Mouse (Mus musculus) limb, embryonic 14.5 days (tissue): Measurements from ENCODE around the gene Klf17. TPM values are rescaled to one million over a fixed set of nuclear protein-coding genes. Genes with fewer than 3 reads are reported as not detected.
"Not testable (repeated sequence)": the region's sequence is repeated elsewhere in the genome, so short reads cannot be mapped to it uniquely, and the experiment has no call there.

ENCODE experiments used
- ATAC-seq: fragments of 200-750 bp; cut with Nextera tagmentation; 2 replicates; pipeline ENCODE4 v1.8.0; 2017; ENCODE audit warnings: low read depth, moderate number of reproducible peaks, moderate TSS enrichment; ENCODE audit not compliant: low FRiP score
- DNase-seq: peaks from one replicate; pipeline ENCODE4 v3.0.0-alpha.2; 2015; ENCODE audit warnings: low spot score
- H3K27ac ChIP-seq: fragments of 300-500 bp; sonication (generic); replicated peaks from 2 replicates; pipeline ENCODE4 v1.5.1; 2014; ENCODE audit warnings: low read depth, mild to moderate bottlenecking, low read length, moderate library complexity, mixed read lengths
- H3K27me3 ChIP-seq: fragments of 300-500 bp; sonication (generic); 2 replicates; pipeline ENCODE4 v1.6.1; 2014; ENCODE audit warnings: low read length, mixed read lengths; ENCODE audit not compliant: control insufficient read depth, insufficient read depth
- H3K36me3 ChIP-seq: fragments of 300-500 bp; sonication (generic); 2 replicates; pipeline ENCODE4 v1.6.1; 2014; ENCODE audit warnings: mild to moderate bottlenecking, low read length, moderate library complexity, mixed read lengths; ENCODE audit not compliant: control insufficient read depth, insufficient read depth
- H3K4me1 ChIP-seq: fragments of 300-500 bp; sonication (generic); 2 replicates; pipeline ENCODE4 v1.6.1; 2014; ENCODE audit warnings: antibody characterized with exemption, low read length, mixed read lengths; ENCODE audit not compliant: control insufficient read depth, insufficient read depth
- H3K4me2 ChIP-seq: fragments of 300-500 bp; sonication (generic); replicated peaks from 2 replicates; pipeline ENCODE4 v1.6.1; 2014; ENCODE audit warnings: low read depth, mild to moderate bottlenecking, low read length, moderate library complexity; ENCODE audit not compliant: severe bottlenecking
- H3K4me3 ChIP-seq: fragments of 300-500 bp; sonication (generic); replicated peaks from 2 replicates; pipeline ENCODE4 v1.5.1; 2014; ENCODE audit warnings: low read length
- H3K9ac ChIP-seq: fragments of 300-500 bp; sonication (generic); 2 replicates; pipeline ENCODE4 v1.6.1; 2014; ENCODE audit warnings: mild to moderate bottlenecking, low read depth, low read length, moderate library complexity; ENCODE audit not compliant: severe bottlenecking
- H3K9me3 ChIP-seq: fragments of 300-500 bp; sonication (generic); 2 replicates; pipeline ENCODE4 v1.6.1; 2016; ENCODE audit warnings: low read length; ENCODE audit not compliant: control insufficient read depth
- POLR2A ChIP-seq: fragments of 200-500 bp; IDR thresholded peaks from 2 replicates; pipeline ENCODE4 v1.8.0; 2012; ENCODE audit warnings: inconsistent platforms, mild to moderate bottlenecking, moderate library complexity, borderline replicate concordance; ENCODE audit not compliant: insufficient read depth, insufficient read length; ENCODE audit errors: extremely low read depth
- WGBS: fragments of 180-500 bp; shearing (Covaris S2); extraction: QIAGEN DNeasy Blood & Tissue Kit; methylation state at CpG from one replicate; pipeline ENCODE4 v1.1.7; 2014; 5-methylcytosine and 5-hydroxymethylcytosine counted together
- polyA plus RNA-seq, 2 experiments: library from polyadenylated mRNA; depleted of rRNA in 1 of 2; stranded (reverse) in 1 of 2; unstranded in 1 of 2; fragments of >200 nt; fragmentation: Nextera tagmentation in 1 of 2; extraction: Ambion mirVana in 1 of 2; gene quantifications; 2 replicates each; pipeline versions ENCODE4 v1.2.1 to v1.2.3; 2012 to 2014

The Klf17 gene
- polyA plus RNA-seq, 2 experiments, result not detected

- no peak for ATAC-seq
- no peaks in the 10 kb centered on the region for H3K27me3 ChIP-seq
- TF ChIP-seq POLR2A, result no peak
- no peak overlapping the region for H3K27ac ChIP-seq
- 91% methylated on average over 5 of the region's 5 CpGs for WGBS
- no peaks in the 10 kb centered on the region for H3K9me3 ChIP-seq
- no peak overlapping the region for H3K9ac ChIP-seq
- H3K36me3 ChIP-seq, result no peaks in the 10 kb centered on the region
- DNase-seq, result no peak
- H3K4me2 ChIP-seq, result no peak overlapping the region
- H3K4me1 ChIP-seq, result no peaks in the 10 kb centered on the region
- no peak overlapping the region for H3K4me3 ChIP-seq
Observed at GRCm38 (mm10) chr4:117760151-117760550, 5.3 kb downstream of the Klf17 start.

- not testable (repeated sequence) for H3K27me3 ChIP-seq, ATAC-seq, H3K4me2 ChIP-seq, H3K9me3 ChIP-seq, H3K4me1 ChIP-seq, H3K36me3 ChIP-seq, H3K4me3 ChIP-seq, H3K27ac ChIP-seq, DNase-seq, H3K9ac ChIP-seq
- 80% methylated on average over 5 of the region's 5 CpGs for WGBS
Observed at GRCm38 (mm10) chr4:117752469-117752868, 13.0 kb downstream of the Klf17 start.

DNA sequence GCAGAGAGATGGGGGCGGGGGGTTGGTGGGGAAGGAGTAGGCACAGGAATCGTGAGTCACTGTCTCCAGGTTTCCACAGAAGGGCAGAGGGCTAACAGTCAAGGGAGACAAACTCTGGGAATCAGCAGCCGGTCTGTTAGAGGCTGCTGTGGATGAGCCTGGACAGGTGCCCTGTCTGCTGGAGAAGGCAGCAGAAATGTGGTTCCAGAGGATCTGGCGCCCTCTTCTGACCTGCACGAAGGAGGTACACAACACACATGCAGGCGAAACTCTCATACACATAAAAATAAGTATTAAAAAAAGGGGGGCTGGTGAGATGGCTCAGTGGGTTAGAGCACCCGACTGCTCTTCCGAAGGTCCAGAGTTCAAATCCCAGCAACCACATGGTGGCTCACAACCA lies 27.9 kb downstream of the Klf17 start:
- no peaks in the 10 kb centered on the region for H3K9me3 ChIP-seq
- no peak overlapping the region for H3K4me2 ChIP-seq
- H3K4me1 ChIP-seq, result no peaks in the 10 kb centered on the region
- no peaks in the 10 kb centered on the region for H3K27me3 ChIP-seq
- DNase-seq, result no peak
- ATAC-seq, result no peak
- H3K9ac ChIP-seq, result no peak overlapping the region
- 39% methylated on average over 8 of the region's 8 CpGs for WGBS
- H3K4me3 ChIP-seq, result no peak overlapping the region
- H3K36me3 ChIP-seq, result no peaks in the 10 kb centered on the region
- TF ChIP-seq POLR2A, result no peak
- no peak overlapping the region for H3K27ac ChIP-seq

DNA sequence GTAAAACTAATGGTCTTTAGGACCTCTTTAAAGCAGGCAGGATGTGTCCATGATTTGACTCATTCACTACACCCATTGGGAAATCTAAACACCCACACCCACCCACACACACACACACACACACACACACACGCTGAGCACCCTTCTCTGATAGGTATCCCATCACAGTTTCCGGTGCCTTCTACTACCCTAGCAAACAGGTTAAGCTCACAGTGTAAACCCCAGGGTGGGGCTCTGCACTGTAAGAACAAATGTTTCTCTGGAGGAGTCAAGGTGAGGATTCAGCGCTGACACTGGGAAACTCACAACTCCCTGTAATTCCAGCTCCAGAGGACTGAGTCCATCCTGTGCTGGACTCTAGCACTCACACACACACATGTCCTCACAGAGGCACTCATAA lies 33.5 kb downstream of the Klf17 start:
- H3K4me2 ChIP-seq, result no peak overlapping the region
- no peaks in the 10 kb centered on the region for H3K36me3 ChIP-seq
- no peaks in the 10 kb centered on the region for H3K9me3 ChIP-seq
- H3K4me3 ChIP-seq, result no peak overlapping the region
- TF ChIP-seq POLR2A, result no peak
- no peaks in the 10 kb centered on the region for H3K27me3 ChIP-seq
- no peak overlapping the region for H3K9ac ChIP-seq
- DNase-seq (no peak), ATAC-seq (no peak)
- 73% methylated on average over 3 of the region's 3 CpGs for WGBS
- H3K4me1 ChIP-seq, result no peaks in the 10 kb centered on the region
- no peak overlapping the region for H3K27ac ChIP-seq

GRCm38 (mm10) chr4:117724112-117724511 lies 41.3 kb downstream of the Klf17 start, which contains the start of gene Gm12845:
Gene Gm12845 (plus strand): TSS chr4:117724412.
- ATAC-seq (no peak), DNase-seq (no peak)
- H3K9me3 ChIP-seq, result no peaks in the 10 kb centered on the region
- H3K27me3 ChIP-seq, result no peaks in the 10 kb centered on the region
- H3K4me2 ChIP-seq, result no peak within 1 kb of the TSS
- H3K9ac ChIP-seq, result no peak within 1 kb of the TSS
- no peak within 1 kb of the TSS for H3K4me3 ChIP-seq
- H3K27ac ChIP-seq, result no peak within 1 kb of the TSS
- H3K4me1 ChIP-seq, result no peaks in the 10 kb centered on the region
- WGBS, result 88% methylated on average over 1 of the region's 1 CpGs
- H3K36me3 ChIP-seq, result no peaks in the 10 kb centered on the region
- TF ChIP-seq POLR2A, result no peak
